Mouse (Mus musculus) MEL (cell line): ENCODE measurements at regions not wholly inside any gene's neighbourhood (a gene's known extent, or its start where the extent isn't known, plus 50 kb on each side); places are given as distances from the start of the nearest gene placed in this dataset.

ENCODE experiments used
- DNase-seq: peaks from one replicate; pipeline ENCODE4 v3.0.0; 2011; ENCODE audit warnings: low read depth, low spot score
- H3K27ac ChIP-seq: 2 replicates; pipeline ENCODE4 v1.5.1; 2012; ENCODE audit warnings: low read depth, mild to moderate bottlenecking, control low read depth, low read length, moderate library complexity; ENCODE audit not compliant: control insufficient read depth
- H3K27me3 ChIP-seq, 2 experiments: fragments of 150-350 bp in 1 of 2; sonication (generic) in 1 of 2; 2 replicates each; pipeline ENCODE4 v1.6.1; 2012; ENCODE audit warnings: low read length in 2 of 2, mild to moderate bottlenecking in 2 of 2, improper control_type of control experiment in 1 of 2, moderate library complexity in 1 of 2; ENCODE audit not compliant: insufficient read depth in 2 of 2, control insufficient read depth in 1 of 2
- H3K36me3 ChIP-seq, 2 experiments: 2 replicates each; pipeline ENCODE4 v1.6.1; 2012 to 2014; ENCODE audit warnings: low read length in 2 of 2, improper control_type of control experiment in 1 of 2, inconsistent platforms in 1 of 2, mild to moderate bottlenecking in 1 of 2; ENCODE audit not compliant: insufficient read depth in 2 of 2, control insufficient read depth in 1 of 2
- H3K4me1 ChIP-seq, 2 experiments: fragments of 150-350 bp in 1 of 2; sonication (generic) in 1 of 2; 2 replicates each; pipeline ENCODE4 v1.6.1; 2012; ENCODE audit warnings: low read length in 2 of 2, improper control_type of control experiment in 1 of 2, mild to moderate bottlenecking in 1 of 2; ENCODE audit not compliant: insufficient read depth in 2 of 2, control insufficient read depth in 1 of 2
- H3K4me3 ChIP-seq, 2 experiments: fragments of 150-350 bp in 1 of 2; sonication (generic) in 1 of 2; 2 replicates each; pipeline ENCODE4 v1.5.1; 2012; ENCODE audit warnings: low read depth in 2 of 2, low read length in 2 of 2, mild to moderate bottlenecking in 2 of 2, moderate library complexity in 2 of 2, control low read depth in 1 of 2, improper control_type of control experiment in 1 of 2; ENCODE audit not compliant: control insufficient read depth in 1 of 2, insufficient read depth in 1 of 2
- H3K79me2 ChIP-seq: 2 replicates; pipeline ENCODE4 v1.6.1; 2012; ENCODE audit warnings: mild to moderate bottlenecking, low read length, moderate library complexity; ENCODE audit not compliant: control insufficient read depth, poor library complexity, insufficient read depth
- H3K9ac ChIP-seq: 2 replicates; pipeline ENCODE4 v1.6.1; 2012; ENCODE audit warnings: low read depth, mild to moderate bottlenecking, control low read depth, low read length, moderate library complexity; ENCODE audit not compliant: control insufficient read depth, poor library complexity, severe bottlenecking
- H3K9me3 ChIP-seq: fragments of 150-350 bp; sonication (generic); replicated peaks from 2 replicates; pipeline ENCODE4 v1.6.1; 2012; ENCODE audit warnings: mild to moderate bottlenecking, low read length, improper control_type of control experiment, moderate library complexity; ENCODE audit not compliant: insufficient read depth
- BHLHE40 ChIP-seq: IDR thresholded peaks from 2 replicates; pipeline ENCODE4 v1.6.1; 2012; ENCODE audit warnings: low read depth, mild to moderate bottlenecking, inconsistent platforms, low read length, improper control_type of control experiment, borderline replicate concordance
- CHD2 ChIP-seq: IDR thresholded peaks from 2 replicates; pipeline ENCODE4 v1.6.1; 2011; ENCODE audit warnings: low read length, improper control_type of control experiment
- E2F4 ChIP-seq: IDR thresholded peaks from 2 replicates; pipeline ENCODE4 v1.6.1; 2011; ENCODE audit warnings: low read depth, low read length, improper control_type of control experiment, borderline replicate concordance
- GATA1 ChIP-seq: IDR thresholded peaks from 2 replicates; pipeline ENCODE4 v1.6.1; 2011; ENCODE audit warnings: low read depth, low read length, improper control_type of control experiment
- KAT2A ChIP-seq: conservative IDR thresholded peaks from 2 replicates; pipeline ENCODE4 v1.6.1; 2012; ENCODE audit warnings: low read depth, low read length, improper control_type of control experiment, inconsistent platforms
- MAFK ChIP-seq: IDR thresholded peaks from 2 replicates; pipeline ENCODE4 v1.6.1; 2011; ENCODE audit warnings: low read depth, mild to moderate bottlenecking, low read length, improper control_type of control experiment, borderline replicate concordance
- MEF2A ChIP-seq: IDR thresholded peaks from 2 replicates; pipeline ENCODE4 v1.6.1; 2014; ENCODE audit warnings: low read depth, mild to moderate bottlenecking, inconsistent platforms, low read length, improper control_type of control experiment; ENCODE audit not compliant: poor library complexity, insufficient replicate concordance, severe bottlenecking; ENCODE audit errors: extremely low read depth
- MYB ChIP-seq: IDR thresholded peaks from 2 replicates; pipeline ENCODE4 v1.6.1; 2011; ENCODE audit warnings: mild to moderate bottlenecking, low read depth, low read length, improper control_type of control experiment
- MYC ChIP-seq: IDR thresholded peaks from 2 replicates; pipeline ENCODE4 v1.6.1; 2011; ENCODE audit warnings: low read depth, mild to moderate bottlenecking, low read length, improper control_type of control experiment, moderate library complexity
- POLR2A ChIP-seq, 2 experiments: IDR thresholded peaks; 2 replicates each; pipeline ENCODE4 v1.6.1; 2011 to 2012; ENCODE audit warnings: low read length in 2 of 2, mild to moderate bottlenecking in 2 of 2, control low read depth in 1 of 2, improper control_type of control experiment in 1 of 2, low read depth in 1 of 2, moderate library complexity in 1 of 2; ENCODE audit not compliant: control insufficient read depth in 1 of 2, insufficient read depth in 1 of 2, poor library complexity in 1 of 2
- POLR2AphosphoS2 ChIP-seq: IDR thresholded peaks from 2 replicates; pipeline ENCODE4 v1.6.1; 2011; ENCODE audit warnings: low read length, improper control_type of control experiment
- POLR2AphosphoS5 ChIP-seq: IDR thresholded peaks from 2 replicates; pipeline ENCODE4 v1.6.1; 2012; ENCODE audit warnings: low read depth, borderline replicate concordance, mild to moderate bottlenecking, inconsistent platforms, low read length, moderate library complexity, mixed read lengths
- RAD21 ChIP-seq: IDR thresholded peaks from 2 replicates; pipeline ENCODE4 v1.6.1; 2011; ENCODE audit warnings: mild to moderate bottlenecking, low read depth, low read length, improper control_type of control experiment
- SIN3A ChIP-seq: IDR thresholded peaks from 2 replicates; pipeline ENCODE4 v1.6.1; 2012; ENCODE audit warnings: low read length, improper control_type of control experiment, inconsistent platforms
- TCF12 ChIP-seq: IDR thresholded peaks from 2 replicates; pipeline ENCODE4 v1.6.1; 2014; ENCODE audit warnings: low read depth, mild to moderate bottlenecking, inconsistent platforms, low read length, improper control_type of control experiment, moderate library complexity
- UBTF ChIP-seq: IDR thresholded peaks from 2 replicates; pipeline ENCODE4 v1.6.1; 2012; ENCODE audit warnings: low read depth, mild to moderate bottlenecking, inconsistent platforms, low read length, improper control_type of control experiment, moderate library complexity, borderline replicate concordance; ENCODE audit not compliant: insufficient read depth

- Histone ChIP-seq H3K27me3 (peaks cover 0 to 2% of the 10 kb centered on the region in 2 experiments; a peak in 3 of 4 replicates), H3K4me3 (no peak overlapping the region), H3K79me2 (no peaks in the 10 kb centered on the region), H3K4me1 (no peaks in the 10 kb centered on the region), H3K36me3 (no peaks in the 10 kb centered on the region), H3K9me3 (no peaks in the 10 kb centered on the region), H3K9ac (no peak overlapping the region), H3K27ac (no peak overlapping the region)
- TF ChIP-seq POLR2AphosphoS2 (no peak), GATA1 (no peak), MEF2A (no peak), POLR2AphosphoS5 (no peak), E2F4 (no peak), MYC (no peak), RAD21 (no peak), SIN3A (no peak), BHLHE40 (no peak), TCF12 (no peak), MAFK (no peak), MYB (no peak), KAT2A (no peak)
- no peak for DNase-seq
Observed at GRCm38 (mm10) chr19:44659316-44659715, 96.5 kb upstream of the Pax2 start.

- no peaks in the 10 kb centered on the region for H3K4me1 ChIP-seq
- H3K27me3 ChIP-seq = no peaks in the 10 kb centered on the region
- no peak overlapping the region for H3K9ac ChIP-seq
- DNase-seq = no peak
- TF ChIP-seq UBTF (no peak), CHD2 (no peak), POLR2AphosphoS5 (no peak), POLR2A (IDR thresholded peaks at IDR 0.05; ENCODE audit: control insufficient read depth in 1 of 2, insufficient read depth in 1 of 2, low read depth in 1 of 2, low read length in 2 of 2, poor library complexity in 1 of 2) (no peak)
- H3K9me3 ChIP-seq = no peaks in the 10 kb centered on the region
- no peaks in the 10 kb centered on the region for H3K36me3 ChIP-seq
- no peak overlapping the region for H3K27ac ChIP-seq
- H3K4me3 ChIP-seq = no peak overlapping the region
- no peaks in the 10 kb centered on the region for H3K79me2 ChIP-seq
Observed at GRCm38 (mm10) chr19:44669535-44669958, 86.3 kb upstream of the Pax2 start.
